In the genomic region with DNA sequence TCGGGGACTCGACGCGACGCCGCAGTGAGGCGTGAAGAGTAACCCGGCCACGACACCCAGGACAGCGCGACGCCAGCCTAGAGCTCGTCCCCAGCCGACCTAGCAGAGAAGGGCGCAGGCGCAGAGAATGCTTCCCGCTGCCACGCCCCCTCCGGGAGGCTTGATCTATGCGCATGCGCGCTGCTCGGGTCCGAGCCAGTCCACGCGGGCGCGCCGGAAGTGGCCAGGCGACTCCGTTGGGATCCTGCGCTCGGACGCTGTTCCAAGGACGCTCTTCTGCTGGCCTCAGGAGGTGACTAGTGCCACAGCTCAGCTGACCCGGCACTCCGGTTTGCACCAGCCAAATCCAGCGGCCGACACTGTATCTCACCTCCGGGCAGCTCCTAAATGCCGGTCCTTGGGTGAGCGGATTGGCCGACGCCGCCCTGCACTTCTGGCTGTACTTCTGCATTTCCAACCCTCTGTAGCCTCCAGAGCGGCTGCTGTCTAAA, we compare ENCODE assay signal across 8 mouse cellular contexts. TPM values are rescaled to one million over a fixed set of nuclear protein-coding genes. Genes with fewer than 3 reads are reported as not detected.
A peak's percentile ranks its signal among the peaks of the same experiment; 100 is the strongest.
DNase-seq lines count a peak whose midpoint lies in the region; ATAC-seq lines count a peak whose summit lies in the region.

TSS of gene Zfyve16 (minus strand) at position 148 of the 491 bp plus-strand sequence.

- intact Hi-C loops in gastrocnemius, postnatal 14 days (cut with DNase I; ENCODE audit: low total_unique reads) = no loop called here
- intact Hi-C loops in left cerebral cortex, postnatal 10 days (cut with DNase I) = no loop called here

- ATAC-seq in inflammation-experienced regulatory T-cells, adult 6 months = peak; percentile 86
- peak; percentile 93 for ATAC-seq in megakaryocyte-erythroid progenitor cell, adult 5-6 weeks (replicated peaks; ENCODE audit: low FRiP score, low TSS enrichment, poor library complexity, severe bottlenecking)

- peak; percentile 98 to 100 for DNase-seq in adrenal gland, adult (ENCODE audit: inconsistent age in 2 of 2, low spot score in 1 of 2)
- peak; percentile 99 for DNase-seq in embryo, embryonic 10.5 days (ENCODE audit: low spot score)
- peak; percentile 98 for DNase-seq in gastrocnemius, postnatal 14 days
- DNase-seq in left cerebral cortex, postnatal 10 days (ENCODE audit: extremely low spot score in 1 of 2, low spot score in 2 of 2) = peak; percentile 95 to 97
- DNase-seq in right cerebral cortex, postnatal 25 days = peak; percentile 98
- peak; percentile 94 to 97 for DNase-seq in urinary bladder, postnatal 4 days (ENCODE audit: low spot score in 2 of 2)

RNA-seq across cellular contexts. Expression of gene Zfyve16, which starts in this region (rescaled TPM):
- 10 to 100 TPM; 10.3 to 10.6 TPM for total RNA-seq in gastrocnemius, postnatal 14 days (2021)
- polyA plus RNA-seq in inflammation-experienced regulatory T-cells, adult 6 months (2017; shearing (Covaris generic)) = 10 to 100 TPM in 2 of 3 experiments, 1 to 10 TPM in 1; 8.7 to 12.7 (median 10.9) TPM
- total RNA-seq in left cerebral cortex, postnatal 10 days (2021) = 10 to 100 TPM; 20.4 to 22.7 TPM
- 4.7 and 6.5 TPM in 2 replicates for total RNA-seq in megakaryocyte-erythroid progenitor cell, adult 5-6 weeks (2014; fragmentation: Nextera tagmentation)
- 4.0 and 5.9 TPM in 2 replicates for total RNA-seq in megakaryocyte-erythroid progenitor cell, adult 5-6 weeks (2017)

Comparison
In these comparisons a context has a peak if more than half of its experiments do, and no peak if none do; other contexts are left out.
1. Peak in every context shown above with its lines: DNase-seq and ATAC-seq.